Mouse (Mus musculus): ENCODE data around the gene Gmeb2.

Gene Gmeb2

DNA sequence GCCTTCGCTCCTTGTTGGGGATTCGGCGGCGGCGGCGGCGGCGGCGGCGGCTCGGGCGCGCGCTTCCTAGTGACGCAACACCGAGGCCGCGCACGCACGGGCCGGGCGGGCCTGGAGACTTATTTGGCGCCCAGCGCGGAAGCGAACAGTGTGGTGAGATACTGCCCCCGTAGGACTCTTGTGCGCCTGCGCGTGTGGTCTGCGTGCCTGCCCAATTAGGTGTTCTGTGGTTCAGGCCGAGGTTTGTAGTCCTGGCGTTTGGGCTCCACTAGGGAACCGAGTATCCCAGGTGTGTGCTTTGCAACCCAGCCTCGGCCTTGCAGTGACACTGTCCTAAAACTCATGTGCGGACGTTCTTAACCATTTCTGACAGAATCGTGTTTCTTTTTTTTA is at the start of gene Gmeb2:
TSS of gene Gmeb2 (minus strand) at position 78 of the 393 bp plus-strand sequence.
- peak; percentile 99 for DNase-seq (ENCODE audit: low read depth, low spot score)

DNA sequence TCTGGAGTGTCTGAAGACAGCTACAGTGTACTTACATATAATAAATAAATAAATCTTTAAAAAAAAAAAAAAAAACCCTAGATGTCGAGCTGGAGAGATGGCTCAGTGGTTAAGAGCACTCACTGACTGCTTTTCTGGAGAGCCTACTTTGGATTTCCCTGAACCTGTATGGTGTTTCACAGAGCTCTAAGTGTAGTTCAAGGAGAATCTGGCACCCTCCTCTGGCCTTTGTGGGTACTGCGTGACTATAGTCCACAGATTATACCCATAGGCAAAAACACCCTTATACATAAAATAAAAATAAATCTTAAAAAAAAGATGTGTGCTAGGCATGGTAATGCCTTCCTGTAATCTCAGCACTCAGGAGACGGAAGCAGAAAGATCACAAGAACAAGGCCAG is 46.2 kb upstream of the Gmeb2 start:
- peak; percentile 72 for DNase-seq (ENCODE audit: low read depth, low spot score)

DNA sequence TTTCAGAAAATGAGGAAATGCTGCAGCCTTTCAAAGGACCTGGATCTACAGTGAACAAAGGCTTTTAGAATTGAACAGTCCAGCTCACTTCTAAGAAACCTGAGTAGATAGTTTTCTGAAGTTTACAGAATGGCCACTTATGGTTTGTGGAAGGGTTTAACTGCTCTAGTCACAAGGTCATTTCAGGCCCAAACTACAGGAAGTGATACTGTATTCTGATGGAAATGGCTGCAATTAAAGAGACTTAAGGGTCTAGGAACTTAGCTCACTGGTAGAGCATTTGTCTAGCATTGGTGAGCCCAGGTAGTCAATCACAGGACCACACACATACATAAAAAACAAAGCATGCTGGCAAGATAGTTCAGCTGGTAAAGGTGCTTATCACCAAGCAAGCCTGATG is 44.7 kb upstream of the Gmeb2 start:
- DNase-seq (ENCODE audit: low read depth, low spot score), result peak; percentile 84

DNA sequence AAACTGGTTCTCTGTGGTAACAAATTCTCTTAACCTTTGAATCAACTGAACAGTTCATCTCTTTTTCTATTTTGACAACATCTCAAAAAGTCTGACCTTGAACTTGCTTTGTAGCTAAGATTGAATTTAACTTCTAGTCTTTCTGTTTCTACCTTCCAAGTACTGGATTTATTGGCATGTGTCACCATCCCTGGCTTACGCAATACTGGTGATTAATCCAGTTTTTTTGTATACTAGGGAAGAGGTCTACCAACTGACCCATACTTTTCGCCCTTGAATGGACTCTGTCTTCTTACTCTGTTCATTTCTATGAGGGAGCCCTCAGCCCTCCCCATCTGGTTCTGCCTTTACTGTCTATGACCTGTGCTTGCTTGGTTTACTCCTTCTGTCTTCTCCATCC is 38.3 kb upstream of the Gmeb2 start:
- DNase-seq (ENCODE audit: low read depth, low spot score), result no peak

DNA sequence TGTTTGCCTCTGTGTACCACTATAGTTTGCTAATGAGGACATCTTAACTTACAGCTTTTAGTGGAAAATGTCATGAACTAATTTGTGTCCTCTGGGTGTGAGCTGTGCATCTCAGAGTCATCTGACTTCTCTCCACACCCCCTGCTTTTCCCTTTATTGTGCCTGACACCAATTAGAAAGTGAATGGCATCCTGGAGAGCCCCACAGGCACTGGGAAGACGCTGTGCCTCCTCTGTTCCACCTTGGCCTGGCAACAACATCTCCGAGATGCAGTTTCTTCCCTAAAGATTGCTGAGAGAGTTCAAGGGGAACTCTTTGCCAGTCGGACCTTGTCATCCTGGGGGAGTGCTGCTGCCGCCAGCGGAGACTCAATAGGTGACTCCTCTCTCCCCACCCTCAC is 34.3 kb upstream of the Gmeb2 start:
- DNase-seq (ENCODE audit: low read depth, low spot score), result peak; percentile 55

DNA sequence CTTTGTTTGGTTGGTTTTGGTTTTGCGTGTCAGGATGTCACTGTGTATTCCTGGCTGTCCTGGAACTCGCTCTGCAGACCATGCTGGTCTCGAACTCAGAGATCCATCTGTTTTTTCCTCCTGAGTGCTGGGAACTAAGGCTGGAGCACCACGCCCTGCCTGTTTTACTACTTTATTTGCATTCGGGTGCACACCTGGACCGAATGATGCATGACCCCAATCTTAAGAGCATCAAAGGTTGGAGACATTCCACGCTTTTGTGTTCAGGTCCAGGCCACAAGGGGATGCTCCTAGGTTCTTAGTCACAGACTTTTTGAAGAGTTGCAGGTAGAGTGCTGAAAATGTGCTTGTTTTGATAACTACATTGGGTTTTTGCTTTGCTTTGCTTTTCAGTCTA is 32.3 kb upstream of the Gmeb2 start:
- DNase-seq (ENCODE audit: low read depth, low spot score), result no peak

DNA sequence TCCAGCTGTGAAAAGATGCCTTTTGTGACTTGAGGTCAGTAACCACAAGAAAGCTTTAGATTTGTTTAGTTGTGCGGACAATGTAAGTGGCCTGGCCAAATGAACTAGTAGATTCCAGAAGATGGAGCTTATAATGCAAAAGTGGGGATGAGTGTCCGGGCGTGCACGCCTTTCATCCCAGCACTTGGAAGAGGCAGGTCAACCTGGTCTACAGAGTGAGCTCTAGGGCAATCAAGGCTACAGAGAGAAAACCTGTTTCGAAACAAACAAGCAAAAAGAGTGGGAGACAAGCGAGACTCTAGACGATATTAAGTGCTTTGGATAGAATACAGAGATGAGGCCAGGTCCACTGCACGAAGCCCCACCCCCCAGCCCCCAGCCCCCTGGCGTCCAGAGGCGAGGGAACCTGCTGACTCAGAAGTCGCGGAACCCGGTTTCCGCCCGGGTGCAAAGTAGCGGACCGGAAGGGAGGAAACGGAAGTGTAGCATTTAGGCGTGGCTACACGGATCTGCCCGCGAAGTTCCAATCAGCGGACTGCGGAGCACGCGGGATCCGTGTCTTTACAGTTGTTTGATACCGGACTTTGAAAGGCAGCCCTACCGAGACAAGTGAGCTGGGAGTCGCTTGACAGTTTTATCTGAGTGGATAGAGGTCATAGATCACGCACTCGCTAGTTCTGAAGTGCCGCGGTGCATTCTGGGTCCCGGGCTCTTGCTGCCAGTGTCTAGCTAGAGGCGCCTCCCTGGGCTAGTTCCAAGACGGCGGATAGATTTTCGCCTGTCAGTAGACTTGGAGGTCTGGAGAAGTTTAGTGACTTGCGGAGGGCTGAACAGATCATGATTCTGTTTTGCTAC is 31.6 kb upstream of the Gmeb2 start, which contains the start of gene Rtel1:
TSS of gene Rtel1 (plus strand) at position 492 of the 855 bp plus-strand sequence.
- DNase-seq (ENCODE audit: low read depth, low spot score), result peak; percentile 96

DNA sequence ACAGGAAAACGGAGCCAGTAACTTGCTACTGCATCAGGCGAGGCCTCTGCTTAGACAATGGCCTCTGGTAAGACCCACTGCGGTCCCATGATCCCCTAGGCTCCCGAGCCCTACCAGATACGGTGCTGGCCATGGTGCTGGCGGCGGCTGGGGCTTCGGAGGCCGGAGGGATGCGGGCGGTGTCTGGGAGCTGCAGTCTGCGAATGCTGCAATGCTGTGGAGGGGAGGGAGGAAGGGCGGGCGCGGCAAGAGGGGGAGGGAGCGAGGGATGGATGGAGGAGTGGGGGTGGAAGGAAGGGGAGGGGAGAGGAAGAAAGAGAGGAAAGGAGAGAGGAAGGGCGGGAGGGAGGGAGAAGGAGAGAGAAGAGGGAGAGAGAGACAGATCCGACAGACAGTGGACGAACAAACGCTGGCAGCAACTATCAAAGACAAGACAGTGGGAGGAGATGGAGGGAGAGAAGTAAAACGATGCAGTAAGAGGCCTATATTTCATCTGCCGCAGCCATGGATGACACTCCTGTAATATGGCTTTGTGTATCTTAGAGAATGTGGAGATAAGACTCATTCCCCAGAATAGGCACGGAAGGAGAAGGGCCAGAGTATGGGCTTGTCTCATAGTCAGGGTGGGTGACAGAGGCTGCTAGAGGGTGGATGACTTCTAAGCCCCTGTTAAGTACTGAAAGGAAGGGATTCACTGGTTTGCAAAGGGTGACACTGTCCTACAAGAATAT is 26.4 kb upstream of the Gmeb2 start, which contains the start of gene Stmn3:
TSS of gene Stmn3 (minus strand) at position 421 of the 731 bp plus-strand sequence.
- DNase-seq (ENCODE audit: low read depth, low spot score), result peak; percentile 92

DNA sequence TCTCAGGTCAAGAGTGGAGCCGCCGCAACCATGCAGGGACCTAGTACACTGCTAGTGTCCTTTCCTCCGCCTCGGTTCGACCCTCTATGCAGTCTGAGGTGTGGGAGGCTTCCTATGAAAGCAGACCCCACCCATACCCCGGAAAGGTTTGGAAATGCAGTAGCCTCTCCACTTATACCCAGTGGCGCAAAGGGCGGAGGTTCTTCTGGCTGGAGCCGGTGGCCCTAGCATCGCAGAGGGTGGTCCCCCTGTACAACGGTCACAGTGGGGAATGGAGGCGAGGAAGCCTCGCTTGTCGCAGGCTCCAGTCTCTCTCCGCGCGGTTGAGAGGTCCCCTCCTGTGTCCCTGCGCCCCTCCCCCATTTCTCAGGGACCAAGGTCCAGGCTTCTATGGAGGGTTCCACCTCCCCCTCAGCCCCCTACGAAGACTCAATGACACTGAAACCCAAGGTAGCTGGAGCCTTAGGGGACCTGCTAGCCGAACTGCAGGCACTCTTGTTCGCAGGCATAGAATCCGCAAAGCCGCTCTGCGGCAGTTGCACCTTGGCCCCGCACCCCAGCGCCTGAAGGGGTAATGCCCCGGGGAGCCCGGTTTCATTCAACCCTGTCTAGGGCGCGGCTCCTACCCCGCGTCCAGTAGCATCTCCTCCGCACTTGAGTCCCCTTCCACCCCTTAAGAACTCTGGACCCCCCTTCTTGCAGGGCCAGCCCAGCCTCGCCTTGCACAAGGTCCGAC is 25.7 kb upstream of the Gmeb2 start:
- DNase-seq (ENCODE audit: low read depth, low spot score), result peak; percentile 67

DNA sequence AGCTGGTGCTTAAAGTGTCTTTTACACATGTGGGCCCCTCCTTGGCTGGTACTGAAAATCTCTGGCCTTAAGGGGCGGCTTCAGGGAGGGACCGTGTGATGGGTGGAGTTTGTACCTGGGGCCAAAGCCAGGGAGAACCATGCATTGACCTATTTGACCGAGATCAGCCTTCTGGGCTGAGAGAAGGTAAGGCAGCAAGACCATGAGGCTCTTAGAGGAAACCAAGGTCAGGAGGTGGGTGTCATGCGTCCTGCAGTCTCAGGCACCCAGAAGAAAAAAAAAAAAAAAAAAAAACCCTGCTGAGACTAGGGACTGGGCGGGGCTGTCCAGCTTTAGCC is 25.1 kb upstream of the Gmeb2 start:
- DNase-seq (ENCODE audit: low read depth, low spot score), result peak; percentile 45

DNA sequence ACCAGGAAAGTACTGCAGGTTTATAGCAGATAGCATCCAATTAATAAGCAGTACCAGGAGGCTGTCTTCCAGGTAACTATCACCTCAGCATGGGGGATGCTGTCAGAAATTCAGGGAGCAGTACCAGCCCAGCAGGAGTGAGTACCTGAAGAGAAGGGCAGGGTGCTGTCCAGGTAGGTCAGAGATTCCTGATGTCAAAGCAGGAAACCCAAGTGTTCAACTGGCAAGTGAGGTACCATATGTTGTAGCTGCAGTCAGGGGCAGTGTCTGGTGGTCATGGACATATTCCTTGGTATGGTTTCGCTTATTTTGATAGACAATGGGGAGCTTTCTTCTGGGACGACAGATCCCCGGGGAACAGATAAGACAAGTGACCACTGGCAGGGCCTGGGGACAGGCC is 24.6 kb upstream of the Gmeb2 start:
- no peak for DNase-seq (ENCODE audit: low read depth, low spot score)

DNA sequence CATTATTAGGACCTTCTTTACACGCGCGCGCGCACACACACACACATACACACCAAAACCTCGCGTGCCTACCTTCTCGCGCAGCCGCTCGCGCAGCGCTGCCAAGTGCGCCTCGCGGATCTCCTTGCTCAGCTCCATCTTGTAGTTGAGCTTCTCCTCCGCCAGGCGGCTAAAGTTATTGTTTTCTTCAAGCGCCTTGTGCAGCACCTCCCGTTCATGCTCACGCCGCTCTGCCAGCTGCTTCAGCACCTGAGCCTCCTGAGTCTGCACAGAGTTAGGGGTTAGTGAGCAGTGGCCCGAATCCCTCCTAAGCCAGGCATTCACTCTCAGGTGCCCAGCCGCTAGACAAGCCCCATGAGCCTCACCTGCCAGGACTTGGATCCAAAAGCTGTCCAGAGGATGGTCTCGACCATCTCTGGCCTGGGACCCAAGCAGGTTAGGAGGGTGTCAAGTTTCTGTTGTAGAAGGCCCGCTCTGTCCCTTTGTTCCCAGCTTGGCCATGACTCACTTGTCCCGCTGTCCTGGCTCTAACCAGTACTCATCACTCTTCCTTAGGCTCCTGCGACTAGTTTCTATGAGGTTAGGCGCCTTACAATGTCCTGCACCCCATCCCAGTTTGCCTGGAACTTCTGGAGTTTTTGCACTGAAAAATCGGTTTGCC is 19.4 kb upstream of the Gmeb2 start:
- peak; percentile 94 for DNase-seq (ENCODE audit: low read depth, low spot score)

DNA sequence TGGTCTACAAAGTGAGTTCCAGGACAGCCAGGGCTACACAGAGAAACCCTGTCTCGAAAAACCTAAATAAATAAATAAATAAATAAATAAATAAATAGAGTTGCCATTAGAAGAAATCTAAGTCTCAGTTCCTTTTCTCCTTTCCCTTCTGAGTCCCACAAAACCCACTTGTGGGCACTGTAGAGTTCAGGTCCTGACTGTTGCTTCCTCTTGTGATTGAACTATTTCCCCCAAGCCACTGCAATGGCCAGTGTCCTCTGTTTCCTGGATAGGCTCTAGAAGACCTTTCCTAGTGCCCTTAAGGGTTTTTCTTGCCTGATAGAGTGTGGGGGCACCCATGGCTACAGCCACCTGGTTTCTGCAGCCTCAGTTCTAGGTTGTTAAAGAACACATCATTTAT is 17.1 kb upstream of the Gmeb2 start:
- DNase-seq (ENCODE audit: low read depth, low spot score), result no peak

DNA sequence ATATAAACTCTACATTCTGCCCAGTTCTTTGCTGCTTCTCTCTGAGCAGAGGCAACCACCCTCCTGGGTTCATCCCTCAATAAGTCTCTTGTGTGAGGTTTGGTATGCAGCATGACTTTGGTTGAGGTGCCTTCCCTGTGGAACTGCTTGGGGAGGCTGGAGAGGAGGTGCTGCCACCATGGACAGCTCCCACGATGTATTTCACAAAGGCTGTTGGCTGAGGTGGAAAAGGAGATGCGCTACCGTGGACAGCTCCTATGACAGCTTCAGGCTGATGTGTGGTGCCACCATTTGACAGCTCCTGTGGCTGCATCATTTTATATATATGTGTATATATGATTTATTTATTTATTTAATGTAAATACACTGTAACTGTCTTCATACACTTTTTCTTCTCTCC is 14.2 kb upstream of the Gmeb2 start:
- DNase-seq (ENCODE audit: low read depth, low spot score), result peak; percentile 91

DNA sequence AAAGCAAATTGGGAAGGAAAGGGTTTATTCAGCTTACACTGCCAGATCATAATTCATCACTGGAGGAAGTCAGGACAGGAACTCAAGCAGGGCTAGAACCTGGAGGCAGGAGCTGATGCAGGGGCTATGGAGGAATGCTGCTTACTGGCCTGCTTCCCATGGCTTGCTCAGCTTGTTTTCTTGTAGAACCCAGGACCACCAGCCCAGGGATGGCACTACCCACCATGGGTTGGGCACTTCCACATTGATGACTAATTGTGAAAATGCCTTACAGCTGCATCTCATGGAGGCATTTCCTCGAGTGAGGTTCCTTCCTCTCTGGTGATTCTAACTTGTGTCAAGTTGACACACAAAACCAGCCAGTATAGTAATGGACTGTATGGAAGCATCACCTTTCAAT is 3.1 kb upstream of the Gmeb2 start:
- no peak for DNase-seq (ENCODE audit: low read depth, low spot score)

DNA sequence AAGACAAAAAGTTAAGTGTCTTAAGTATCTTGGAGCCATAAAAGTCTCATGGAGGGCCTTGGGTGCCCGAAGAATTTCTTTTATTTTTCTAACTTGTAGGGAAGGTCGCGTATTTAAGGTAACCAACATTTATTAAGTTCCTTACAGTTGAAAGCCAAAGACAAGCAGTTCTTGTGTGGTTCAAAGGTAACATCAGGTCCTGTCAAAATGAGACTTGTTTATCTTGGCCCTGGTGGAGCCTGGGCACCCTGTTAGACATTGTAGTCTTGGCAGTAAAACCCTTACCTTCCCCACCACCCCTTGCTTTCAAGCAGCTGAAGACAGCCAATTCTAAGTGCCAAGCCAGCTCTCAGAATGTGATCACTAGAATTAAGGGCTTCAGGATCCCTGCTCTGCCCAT is 856 bp upstream of the Gmeb2 start:
- no peak for DNase-seq (ENCODE audit: low read depth, low spot score)

DNA sequence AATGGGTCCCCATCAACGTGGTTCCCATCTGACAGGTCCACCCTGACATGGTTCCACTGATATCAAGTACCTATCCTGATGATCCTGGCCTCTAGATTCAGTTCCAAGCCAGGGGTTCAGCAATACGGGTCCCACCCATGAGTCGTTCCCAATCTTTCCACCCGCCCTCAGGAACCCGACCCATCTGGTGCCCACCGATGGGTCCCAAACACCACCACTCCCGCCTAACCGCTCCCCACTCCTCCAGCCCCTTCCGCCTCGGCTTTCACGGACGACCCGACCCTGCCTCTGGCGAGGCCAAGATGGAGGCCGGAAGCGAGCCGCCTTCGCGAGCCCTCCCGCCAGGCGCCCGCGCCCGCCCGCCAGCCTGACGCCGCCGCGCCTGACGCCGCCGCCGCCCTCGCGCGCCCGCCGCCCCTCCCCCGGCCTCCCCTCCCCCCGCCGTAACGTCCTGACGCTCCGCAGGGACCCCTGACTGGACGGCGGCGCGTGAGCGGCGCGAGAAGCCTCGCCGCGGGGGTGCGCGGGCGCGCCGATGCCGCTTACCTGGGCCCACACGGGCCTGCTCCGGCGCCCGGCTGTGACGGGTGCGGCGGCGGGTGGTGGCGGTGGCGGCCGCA is 387 bp downstream of the Gmeb2 start:
- peak; percentile 88 for DNase-seq (ENCODE audit: low read depth, low spot score)

DNA sequence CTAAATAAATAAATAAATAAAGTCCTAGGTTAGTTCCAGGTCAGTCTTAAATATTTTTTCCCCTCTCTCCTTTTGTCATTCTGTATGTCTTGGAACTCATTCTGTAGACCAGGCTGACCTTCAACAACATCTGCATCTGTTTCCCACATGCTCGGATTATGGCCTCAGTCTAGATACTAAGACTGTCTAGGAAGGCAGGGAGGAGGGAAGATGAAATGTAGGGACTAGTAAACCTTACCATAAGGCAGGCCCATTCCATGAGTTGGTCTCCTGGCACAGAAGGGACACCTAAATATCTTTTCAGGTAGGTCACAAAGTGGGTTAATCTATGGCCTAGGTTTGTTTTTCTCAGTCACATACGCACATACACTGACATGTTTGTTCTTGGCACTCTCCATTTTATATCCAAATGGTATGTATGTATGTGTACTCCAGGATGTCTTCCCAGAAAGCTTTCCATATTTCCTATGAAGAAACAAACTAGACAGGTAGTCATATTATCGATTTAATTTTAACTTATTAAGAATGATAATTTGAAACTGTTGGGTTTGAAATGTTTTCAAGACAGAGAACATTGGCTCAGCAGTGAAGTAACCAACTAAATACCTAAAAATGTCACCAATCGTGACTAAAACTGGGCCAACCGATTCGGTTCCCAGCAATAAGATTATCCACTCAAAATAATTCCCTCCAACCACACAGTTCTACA is 1.1 kb downstream of the Gmeb2 start:
- DNase-seq (ENCODE audit: low read depth, low spot score), result no peak

DNA sequence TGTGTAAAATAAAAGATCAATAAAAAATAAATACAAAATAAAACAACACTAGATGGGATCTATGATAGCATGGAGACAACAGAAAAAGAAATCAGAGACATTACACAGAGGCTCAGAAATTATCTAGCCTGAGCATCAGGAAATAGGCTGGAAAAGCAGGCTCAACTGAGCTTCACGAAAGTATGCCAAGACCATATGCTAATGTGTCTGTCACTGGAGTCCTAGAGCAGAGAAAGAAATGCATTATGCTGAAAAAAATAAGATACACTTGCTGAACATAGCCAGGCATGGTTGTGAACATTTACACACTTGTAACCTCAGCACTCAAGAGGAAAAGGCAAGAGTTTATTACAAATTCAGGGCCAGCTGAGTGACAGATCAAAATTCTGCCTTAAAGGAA is 7.9 kb downstream of the Gmeb2 start:
- no peak for DNase-seq (ENCODE audit: low read depth, low spot score)

DNA sequence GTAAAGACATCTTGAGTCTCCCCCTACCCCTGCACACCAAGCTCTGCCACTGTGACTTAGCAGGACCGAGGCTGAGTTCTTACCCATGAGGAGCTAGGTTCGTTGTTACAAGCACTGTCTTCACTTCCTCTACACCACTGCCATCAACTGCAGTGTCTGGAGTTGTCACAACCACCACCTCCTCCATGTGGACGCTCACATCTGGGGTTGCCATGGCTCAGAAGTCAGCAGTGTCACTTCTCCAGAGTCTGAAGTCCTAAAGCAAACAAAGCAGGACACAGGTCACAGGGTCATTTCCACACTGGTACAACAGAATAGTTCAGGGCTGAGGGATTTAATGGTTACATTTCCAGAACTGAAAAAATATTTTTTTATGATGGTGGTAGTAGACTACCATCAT is 10.0 kb downstream of the Gmeb2 start:
- DNase-seq (ENCODE audit: low read depth, low spot score), result no peak

DNA sequence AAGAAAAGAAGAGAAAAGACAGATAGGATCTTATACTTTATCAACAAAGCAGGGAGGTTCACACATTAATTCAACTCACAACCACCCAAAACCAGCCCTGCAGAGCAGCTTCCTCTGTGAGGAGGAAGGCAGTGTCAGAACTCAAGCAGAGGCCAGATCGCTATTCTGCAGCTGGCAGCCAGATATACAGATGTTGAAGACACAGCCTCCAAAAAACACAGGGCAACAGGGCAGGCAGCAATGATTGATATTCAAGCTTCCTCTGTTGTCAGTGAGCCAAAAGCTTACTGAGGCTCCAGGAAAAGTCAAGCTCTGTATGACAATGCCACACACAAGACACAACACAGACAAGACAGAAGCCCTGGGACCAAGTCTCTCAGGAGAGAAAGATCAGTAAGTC is 11.1 kb downstream of the Gmeb2 start:
- DNase-seq (ENCODE audit: low read depth, low spot score), result no peak

Data from ZHBTc4 (cell line).